In genomic region chr8:119697163-119697562, GRCm38 (mm10) we compare ENCODE assay signal across 23 mouse cellular contexts. TPM values are rescaled to one million over a fixed set of nuclear protein-coding genes. Genes with fewer than 3 reads are reported as not detected.
"Had no signal": no experiment of that assay in that cellular context is flagged by ENCODE, and none has a peak within 500 bp of the region (broad histone marks: within the 10 kb centered on the region; RNA-seq: fewer than 3 reads in every experiment).

No protein-coding gene starts in this region.

- H3K4me3 ChIP-seq: liver, embryonic 13.5 days; liver, embryonic 15.5 days; lung, embryonic 15.5 days; megakaryocyte, embryonic 14.5 days; midbrain, embryonic 13.5 days; midbrain, embryonic 15.5 days; neural tube, embryonic 12.5 days had no signal

- H3K36me3 ChIP-seq: liver, embryonic 13.5 days; liver, embryonic 15.5 days; lung, embryonic 15.5 days; midbrain, embryonic 13.5 days; midbrain, embryonic 15.5 days; neural tube, embryonic 12.5 days had no signal

- DNase-seq: liver, embryonic 13.5 days; liver, postnatal 0 days; lung, adult 2 months; lung, postnatal 14 days; retina, postnatal 1 day; right cerebral cortex, adult 18-20 months; right cerebral cortex, postnatal 25 days; right cerebral cortex, postnatal 4 days; spleen, adult 18-20 months; thymus, adult 2 months; thymus, postnatal 25 days; thymus, postnatal 4 days had no signal

- ATAC-seq: liver, postnatal 0 days; midbrain, embryonic 13.5 days; midbrain, embryonic 15.5 days had no signal

- H3K9me3 ChIP-seq: liver, embryonic 13.5 days; liver, embryonic 15.5 days; lung, embryonic 15.5 days; megakaryocyte, embryonic 14.5 days; midbrain, embryonic 13.5 days; midbrain, embryonic 15.5 days; neural tube, embryonic 12.5 days had no signal

- H3K27ac ChIP-seq: liver, embryonic 13.5 days; liver, embryonic 15.5 days; lung, embryonic 15.5 days; macrophage; midbrain, embryonic 13.5 days; midbrain, embryonic 15.5 days; neural tube, embryonic 12.5 days had no signal

- H3K4me2 ChIP-seq: liver, embryonic 11.5 days; liver, embryonic 13.5 days; liver, embryonic 15.5 days; lung, embryonic 15.5 days; midbrain, embryonic 11.5 days; midbrain, embryonic 13.5 days; midbrain, embryonic 15.5 days; neural tube, embryonic 12.5 days had no signal

- H3K9ac ChIP-seq: liver, embryonic 13.5 days; liver, embryonic 15.5 days; liver, postnatal 0 days; lung, embryonic 15.5 days; midbrain, embryonic 13.5 days; midbrain, embryonic 15.5 days; neural tube, embryonic 12.5 days had no signal

RNA-seq across cellular contexts. Expression of gene Atp2c2, which starts 2.6 kb away (rescaled TPM):
- total RNA-seq: megakaryocyte progenitor cell, adult 5-6 weeks; monocyte, adult 5-6 weeks had no signal
- polyA plus RNA-seq: macrophage; midbrain, embryonic 13.5 days had no signal

RNA-seq across cellular contexts. Expression of gene Wfdc1, which starts 31.0 kb away (rescaled TPM):
- total RNA-seq: megakaryocyte progenitor cell, adult 5-6 weeks; monocyte, adult 5-6 weeks had no signal
- polyA plus RNA-seq: macrophage had no signal
